Comparison of ENCODE assay signal across 8 mouse cellular contexts in genomic region chr3:27862821-27863740, GRCm38 (mm10). TPM values are rescaled to one million over a fixed set of nuclear protein-coding genes. Genes with fewer than 3 reads are reported as not detected.
DNase-seq lines count a peak whose midpoint lies in the region; ATAC-seq lines count a peak whose summit lies in the region.

No protein-coding gene starts in this region.

- peak; percentile 86 for DNase-seq in MN1 (ENCODE audit: low spot score)
- peak; percentile 46 to 61 for DNase-seq in cerebellum, postnatal 14 days
- DNase-seq in frontal cortex, postnatal 25 days (ENCODE audit: low spot score in 2 of 2) = peak; percentile 18 to 36
- DNase-seq in layer of hippocampus, postnatal 10 days (ENCODE audit: low spot score in 2 of 2) = peak; percentile 48 to 49
- peak; percentile 60 for DNase-seq in ovary, postnatal 36 days (ENCODE audit: low spot score)

- H3K9me3 ChIP-seq in hindbrain, embryonic 12.5 days (replicated peaks) = no peaks in the 10 kb centered on the region
- H3K9me3 ChIP-seq in lung, embryonic 15.5 days = no peaks in the 10 kb centered on the region

- no peak overlapping the region for H3K9ac ChIP-seq in hindbrain, embryonic 12.5 days
- H3K9ac ChIP-seq in lung, embryonic 15.5 days = 0 out of 2 replicates have a peak overlapping the region, but pooled peaks have one; percentile 26

- H3K4me2 ChIP-seq in hindbrain, embryonic 12.5 days (replicated peaks) = peak overlapping the region; percentile 49
- H3K4me2 ChIP-seq in lung, embryonic 15.5 days = peak overlapping the region; percentile 53

- peak; percentile 87 for ATAC-seq in hindbrain, embryonic 12.5 days (ENCODE audit: low FRiP score)
- ATAC-seq in lung, embryonic 15.5 days (ENCODE audit: borderline replicate concordance, extremely low read depth, low FRiP score, low TSS enrichment) = peak; percentile 87
- no peak for ATAC-seq in inflammation-experienced regulatory T-cells, adult 6 months

- H3K27me3 ChIP-seq in hindbrain, embryonic 12.5 days = no peaks in the 10 kb centered on the region
- no peaks in the 10 kb centered on the region for H3K27me3 ChIP-seq in lung, embryonic 15.5 days

- no peaks in the 10 kb centered on the region for H3K36me3 ChIP-seq in hindbrain, embryonic 12.5 days
- H3K36me3 ChIP-seq in lung, embryonic 15.5 days = no peaks in the 10 kb centered on the region

- H3K4me1 ChIP-seq in hindbrain, embryonic 12.5 days = peaks cover 38% of the 10 kb centered on the region
- peaks cover 57% of the 10 kb centered on the region for H3K4me1 ChIP-seq in lung, embryonic 15.5 days

- peak overlapping the region; percentile 14 for H3K4me3 ChIP-seq in hindbrain, embryonic 12.5 days
- peak overlapping the region; percentile 24 for H3K4me3 ChIP-seq in lung, embryonic 15.5 days

- WGBS in hindbrain, embryonic 12.5 days = 10% methylated on average over 16 of the region's 16 CpGs
- 4% methylated on average over 16 of the region's 16 CpGs for WGBS in lung, embryonic 15.5 days

- H3K27ac ChIP-seq in hindbrain, embryonic 12.5 days = peak overlapping the region; percentile 71
- peak overlapping the region; percentile 93 for H3K27ac ChIP-seq in lung, embryonic 15.5 days

RNA-seq across cellular contexts. Expression of gene Tmem212, which starts 33.1 kb away (rescaled TPM):
- not detected in 2 replicates for polyA plus RNA-seq in hindbrain, embryonic 12.5 days (2016; fragmentation: Nextera tagmentation; extraction: Ambion mirVana)
- 1 to 10 TPM; 2.8 to 5.9 TPM for total RNA-seq in layer of hippocampus, postnatal 10 days (2021)
- 0.39 and 0.87 TPM in 2 replicates for polyA plus RNA-seq in lung, embryonic 15.5 days (2015; fragmentation: Nextera tagmentation; extraction: Ambion mirVana)
- polyA plus RNA-seq in inflammation-experienced regulatory T-cells, adult 6 months (2017; shearing (Covaris generic)) = not detected

Comparison
In these comparisons a context has a peak if more than half of its experiments do, and no peak if none do; other contexts are left out.
1. DNase-seq: peak in every context shown above with its lines; median percentile 86 in MN1; 60 in ovary, postnatal 36 days; 54 in cerebellum, postnatal 14 days; 48 in layer of hippocampus, postnatal 10 days; 27 in frontal cortex, postnatal 25 days.